Mouse (Mus musculus) ovary, postnatal 36 days (tissue): ENCODE results near the gene Efcab10.

Experiments
- DNase-seq: peaks from one replicate; pipeline ENCODE4 v3.0.0; 2022; ENCODE audit warnings: low spot score, mixed read lengths

Gene Efcab10

DNA sequence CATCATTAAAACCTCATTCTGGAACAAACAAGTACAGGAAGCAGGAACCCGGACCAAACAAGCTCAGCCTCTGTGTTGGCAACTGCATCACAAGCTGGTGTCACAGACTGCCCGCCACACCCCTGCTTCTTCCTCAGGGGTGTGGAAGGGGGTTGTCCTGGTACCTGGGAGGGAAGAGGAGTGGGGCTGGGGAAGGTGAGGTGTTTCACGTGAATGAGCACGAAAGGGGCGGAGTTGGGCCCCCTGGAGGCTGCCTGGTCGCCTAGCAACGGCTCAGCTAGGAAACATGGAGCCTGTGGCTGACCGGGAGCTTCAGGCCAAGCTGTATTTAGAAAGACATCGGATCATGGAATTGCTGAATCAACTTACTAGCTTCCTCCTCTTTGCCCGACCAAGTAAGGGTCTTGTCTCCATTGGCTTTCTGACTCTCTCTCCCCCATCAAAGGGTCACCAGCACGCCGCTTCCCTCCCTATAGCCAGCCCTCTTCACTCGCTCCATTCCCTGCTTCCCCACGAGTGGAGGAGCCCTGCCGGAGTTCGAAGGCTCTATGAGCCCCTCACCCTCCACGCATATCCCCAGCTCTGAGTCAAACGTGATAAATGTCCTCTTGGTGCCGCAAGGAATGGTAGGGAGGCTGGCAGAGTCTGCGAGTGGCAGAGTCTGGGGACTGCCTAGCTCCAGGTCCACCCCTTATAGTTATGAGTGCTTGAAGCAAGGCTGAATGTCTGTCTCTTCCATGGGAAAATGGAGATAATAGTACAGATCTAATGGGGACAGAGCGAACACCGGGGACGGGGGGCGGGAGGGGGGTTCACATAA lies at the start of gene Efcab10:
Efcab10 (plus strand) TSS at position 51 of the 820 bp plus-strand sequence.
- peak; percentile 58 for DNase-seq

DNA sequence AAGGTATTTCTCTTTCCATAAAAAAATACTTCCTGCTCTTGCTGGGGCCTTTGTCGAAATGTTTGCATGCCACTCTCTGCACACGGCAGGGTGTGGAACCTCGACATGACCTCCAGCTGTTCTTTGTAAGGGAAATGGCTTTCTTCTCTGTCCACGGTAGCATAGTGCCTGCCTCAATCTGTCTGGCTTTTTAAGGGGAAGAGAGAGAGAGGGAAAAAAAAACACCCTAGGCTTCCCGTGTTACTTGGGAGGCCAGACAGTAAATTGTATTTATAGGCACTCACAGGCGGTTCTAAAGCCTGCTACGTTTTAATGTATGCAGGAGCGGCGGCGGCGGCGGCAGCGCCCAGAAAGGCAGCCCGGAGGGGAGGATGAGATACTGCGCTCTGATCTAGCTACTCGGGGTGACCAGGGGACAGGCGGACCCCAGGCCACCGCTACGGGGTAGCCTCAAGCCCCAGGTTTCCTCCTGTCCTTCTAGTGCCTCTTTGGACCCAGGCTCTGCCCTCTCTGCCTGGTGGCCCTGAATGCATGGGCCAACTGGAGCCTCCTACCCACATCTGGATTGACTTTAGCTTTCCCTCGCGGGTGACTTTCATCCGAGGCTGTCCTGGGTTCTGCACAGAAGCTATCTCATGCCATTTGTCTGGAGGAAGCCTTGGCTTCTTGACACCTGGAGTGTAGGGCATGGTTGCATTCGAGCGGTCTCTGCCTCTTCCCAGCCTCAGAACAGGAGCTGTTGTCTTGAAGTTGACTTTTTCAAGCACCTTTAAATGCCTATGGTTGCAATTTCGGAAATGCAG lies 49.5 kb upstream of the Efcab10 start:
- DNase-seq: no peak

DNA sequence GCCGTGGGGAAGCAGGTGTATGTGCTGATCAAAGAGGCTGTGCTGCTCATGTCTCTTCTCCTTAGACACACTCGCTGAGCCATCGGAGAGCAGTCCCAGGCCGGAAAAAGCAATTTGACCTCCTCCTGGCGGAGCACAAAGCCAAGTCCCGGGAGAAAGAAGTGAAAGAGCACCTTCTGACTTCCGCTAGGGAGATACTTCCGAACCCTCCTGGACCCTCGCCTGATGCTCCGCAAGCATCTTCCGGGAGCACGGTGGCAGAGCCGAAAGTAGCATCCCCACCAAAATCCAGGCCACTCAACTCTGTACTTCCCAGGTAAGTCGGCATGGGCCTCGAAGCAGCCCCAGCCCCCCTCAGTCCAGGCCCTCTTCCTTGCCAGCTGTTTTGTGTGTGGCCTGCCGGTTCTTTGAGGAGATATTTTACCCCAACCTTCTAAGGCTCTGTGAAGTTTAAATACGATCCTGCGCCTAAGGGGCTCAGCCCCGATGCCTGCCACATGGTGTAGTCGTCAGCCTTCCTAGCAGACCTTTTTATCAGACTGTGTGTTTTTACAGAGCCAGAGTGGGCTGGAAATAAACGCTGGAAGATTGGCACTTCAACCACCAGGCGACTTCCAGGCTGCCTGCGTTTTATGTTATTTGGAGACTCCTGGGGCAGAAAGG lies 48.8 kb upstream of the Efcab10 start:
- no peak for DNase-seq

DNA sequence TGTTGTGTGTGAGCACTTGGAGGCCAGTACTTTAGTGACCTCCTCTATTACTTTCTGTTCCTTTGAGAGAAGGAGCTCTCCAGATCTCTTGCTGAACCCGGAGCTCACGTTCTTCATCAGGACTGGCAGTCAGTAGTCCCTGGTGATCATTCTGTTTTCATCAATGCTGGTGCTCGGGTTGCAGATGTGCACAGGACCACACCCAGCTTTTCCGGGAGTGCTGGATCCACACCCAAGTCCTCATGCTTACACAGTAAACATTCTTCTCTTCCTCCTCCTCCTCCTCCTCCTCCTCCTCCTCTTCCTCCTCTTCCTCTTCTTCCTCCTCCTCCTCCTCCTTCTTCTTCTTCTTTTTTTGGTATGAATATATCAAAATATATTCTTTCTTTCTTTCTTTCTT lies 42.0 kb upstream of the Efcab10 start:
- no peak for DNase-seq

DNA sequence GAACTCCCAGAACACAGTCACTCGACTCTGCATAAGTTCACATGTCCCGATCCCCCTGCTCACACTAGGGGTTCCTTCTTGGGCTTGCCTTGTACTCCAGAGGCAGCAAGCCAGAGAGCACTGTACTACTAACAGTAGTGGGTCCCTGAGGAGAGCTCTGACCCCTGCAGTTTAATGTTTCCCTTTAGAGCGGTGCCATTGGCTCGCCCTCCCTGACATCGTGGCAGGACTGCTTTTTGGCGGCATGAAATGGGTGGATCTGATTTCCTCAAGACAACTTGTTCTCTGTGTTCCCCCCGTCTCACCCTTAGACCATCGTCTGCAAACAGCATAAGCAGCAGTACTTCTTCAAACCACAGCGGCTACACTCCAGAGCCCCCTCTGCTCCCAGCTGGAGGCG lies 36.3 kb upstream of the Efcab10 start:
- DNase-seq: no peak

DNA sequence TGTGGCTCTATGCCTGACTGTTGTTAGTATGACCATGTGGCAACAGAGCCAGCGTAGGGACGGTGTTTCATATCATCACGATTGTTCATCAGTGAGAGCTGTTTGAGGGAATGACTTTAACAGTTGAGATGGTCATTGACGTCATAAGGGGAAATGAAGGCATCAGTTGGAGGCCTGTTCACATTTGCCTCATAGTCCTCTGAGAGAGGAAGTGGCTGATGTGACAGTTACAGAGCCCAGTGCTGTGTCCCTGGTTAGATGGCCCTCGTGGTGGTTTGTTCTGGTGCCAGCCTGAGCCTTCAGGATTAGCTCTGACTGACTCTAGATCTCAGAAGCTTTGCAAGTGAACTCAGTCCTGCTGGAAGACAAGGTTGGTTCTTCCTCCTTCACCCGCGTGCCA lies 35.4 kb upstream of the Efcab10 start:
- no peak for DNase-seq

DNA sequence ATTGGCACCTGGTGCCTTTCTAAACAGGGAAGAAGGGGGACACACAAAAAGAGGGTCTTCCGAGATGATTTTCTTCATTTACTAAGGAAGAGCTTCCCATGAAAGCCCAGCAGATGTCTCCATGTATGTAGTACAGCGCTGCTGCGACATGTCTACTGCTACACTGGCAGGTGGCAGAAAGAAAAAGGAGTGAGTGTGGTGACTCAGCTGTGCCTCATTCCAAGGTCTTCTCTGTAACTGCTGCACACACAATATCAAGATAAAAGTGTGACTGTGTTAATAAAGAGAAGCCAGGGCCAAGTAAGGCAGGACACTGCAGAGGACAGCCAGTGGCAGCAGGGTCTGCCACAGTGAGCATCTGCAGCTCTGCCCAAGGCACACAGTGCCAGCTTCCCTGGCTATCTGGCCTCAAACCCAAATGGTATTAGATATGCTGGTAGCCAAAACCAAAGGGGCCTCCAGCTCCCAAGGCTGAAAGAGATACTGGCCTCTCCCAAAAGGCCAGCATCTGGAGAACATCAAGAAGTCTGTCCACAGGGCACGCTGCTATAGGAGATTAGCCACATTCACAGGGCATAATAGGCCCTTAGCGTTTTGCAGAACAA lies 34.7 kb upstream of the Efcab10 start:
- DNase-seq: no peak

DNA sequence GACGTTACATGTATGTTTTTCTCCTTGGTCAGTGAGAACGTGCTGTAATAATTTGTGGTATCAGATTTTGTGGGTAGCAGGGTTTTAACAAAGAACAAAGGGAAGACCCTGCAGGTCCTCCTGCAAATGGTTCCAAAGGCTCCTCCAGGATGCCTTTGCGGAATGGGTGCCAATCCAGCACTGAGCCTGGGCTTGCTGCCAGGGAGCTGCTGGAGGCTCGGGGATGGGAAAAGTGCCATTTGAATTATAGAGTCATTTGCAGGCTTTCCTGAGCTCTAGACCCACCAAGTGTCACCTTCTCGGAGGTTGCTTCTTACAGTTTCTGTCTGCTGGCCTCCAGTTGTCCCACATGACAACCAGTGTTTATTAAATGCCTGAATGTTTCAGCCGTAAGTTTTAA lies 33.9 kb upstream of the Efcab10 start:
- peak; percentile 61 for DNase-seq

DNA sequence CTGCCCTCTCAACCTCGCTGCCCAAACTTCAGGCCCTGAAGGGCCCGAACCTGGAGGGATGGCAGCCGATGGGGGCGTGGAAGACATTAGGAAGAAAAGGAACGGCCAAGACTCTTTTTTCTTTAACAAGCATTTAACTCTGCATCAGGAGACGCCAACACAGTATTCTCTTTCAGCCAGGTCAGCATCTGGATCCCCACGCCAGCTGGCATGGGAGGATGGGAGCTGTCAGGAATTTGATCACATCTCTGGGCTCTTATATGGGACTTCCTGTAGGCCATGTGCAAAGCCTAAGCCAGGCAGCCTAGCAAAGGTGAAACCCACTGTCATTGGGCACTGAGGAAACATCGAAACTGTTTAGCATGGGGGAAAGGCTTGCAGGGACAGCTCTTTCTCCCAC lies 30.1 kb upstream of the Efcab10 start:
- DNase-seq: no peak

DNA sequence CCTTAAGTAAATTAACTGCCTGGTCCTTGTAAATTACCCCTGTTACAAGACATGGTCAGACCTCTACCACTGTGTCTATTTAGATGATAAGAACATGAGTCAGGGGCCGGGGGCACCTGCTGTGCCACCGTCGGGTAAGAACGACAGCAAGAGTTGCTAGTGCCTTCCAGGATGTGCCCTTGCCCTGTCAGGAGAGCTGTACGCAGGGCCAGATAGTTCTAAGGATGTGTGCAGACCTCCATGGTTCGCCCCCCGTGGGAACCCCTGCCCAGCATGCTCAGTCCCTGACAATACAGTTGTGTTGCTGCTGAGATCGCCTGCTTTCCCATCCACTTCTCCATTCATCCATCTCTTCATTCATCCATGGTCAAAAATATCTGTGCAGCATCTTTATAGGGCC lies 29.5 kb upstream of the Efcab10 start:
- DNase-seq: no peak

DNA sequence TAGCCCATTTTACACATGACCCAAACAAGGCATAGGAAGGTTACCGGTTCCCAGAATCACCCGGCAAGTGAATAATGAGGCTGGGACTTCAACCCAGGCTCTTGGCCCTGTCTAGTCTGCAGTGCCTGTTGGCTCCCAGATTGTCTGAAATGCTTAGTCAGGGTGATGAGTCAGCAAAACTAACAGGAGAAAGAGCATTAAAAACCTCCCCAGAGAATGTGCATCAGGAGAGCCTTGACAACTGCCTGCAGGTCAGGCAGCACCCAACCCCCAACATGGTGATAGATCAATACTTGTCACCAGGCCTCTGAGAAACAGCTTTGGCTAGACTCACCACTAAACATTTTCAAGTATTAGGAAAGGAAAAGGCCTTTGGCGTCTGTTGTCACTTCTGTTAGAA lies 25.1 kb upstream of the Efcab10 start:
- no peak for DNase-seq

DNA sequence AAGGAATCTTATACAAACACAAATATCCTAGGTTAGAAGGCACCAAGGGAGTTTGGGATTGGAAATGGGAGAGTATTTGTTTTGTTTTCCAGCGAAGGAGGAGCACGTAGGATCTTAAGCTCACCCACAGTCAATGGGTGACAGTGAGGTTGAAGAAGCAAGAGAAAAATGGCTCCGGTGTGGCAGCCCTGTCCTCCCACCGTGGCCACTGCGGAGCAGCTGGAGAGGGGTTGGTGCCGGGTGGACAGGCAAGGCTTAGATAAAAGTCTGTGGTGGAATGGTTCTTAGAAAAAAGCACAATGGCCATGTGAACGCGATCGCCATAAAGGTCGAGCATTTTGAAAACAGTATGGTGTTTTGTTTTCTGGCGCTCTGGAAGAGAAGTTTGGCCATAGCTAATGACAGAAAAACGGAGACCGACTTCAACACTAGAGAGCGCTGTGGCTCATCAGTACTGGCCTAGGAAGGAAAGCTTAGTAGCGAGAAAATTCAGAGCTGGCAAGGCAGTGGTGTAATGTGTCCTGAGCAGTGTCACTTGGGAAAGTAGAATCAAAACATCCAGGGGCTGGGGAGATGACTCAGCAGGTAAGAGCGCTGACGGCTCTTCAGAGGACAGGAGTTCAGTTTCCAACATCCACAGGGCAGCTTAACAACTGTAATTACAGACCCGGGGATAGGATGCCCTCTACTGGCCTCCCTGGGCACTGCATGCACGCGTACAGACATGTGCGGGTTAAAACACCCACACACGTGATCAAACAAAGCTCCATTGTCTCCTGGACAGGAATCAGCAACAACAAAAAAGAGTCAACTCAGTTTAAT lies 14.8 kb upstream of the Efcab10 start:
- DNase-seq: peak; percentile 70

DNA sequence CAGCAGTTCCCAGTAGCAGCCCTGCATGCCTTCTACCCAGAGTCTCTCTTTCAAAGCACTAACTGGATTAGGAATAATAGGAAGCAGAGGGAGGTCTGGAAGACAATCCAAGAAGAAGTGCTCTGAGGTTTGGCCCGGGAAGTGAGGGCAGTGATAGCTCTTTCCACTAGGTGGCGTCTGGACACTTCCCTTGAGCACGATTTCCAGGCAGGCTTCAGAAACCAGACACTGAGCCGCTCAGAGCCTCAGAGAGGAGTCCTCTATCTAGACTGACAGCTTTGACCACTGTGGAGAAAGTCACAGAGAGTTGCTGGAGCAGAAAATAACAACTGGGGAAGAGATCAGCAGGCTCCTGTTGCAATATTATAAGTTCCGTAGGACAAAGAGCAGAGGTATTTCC lies 5.8 kb upstream of the Efcab10 start:
- peak; percentile 55 for DNase-seq

DNA sequence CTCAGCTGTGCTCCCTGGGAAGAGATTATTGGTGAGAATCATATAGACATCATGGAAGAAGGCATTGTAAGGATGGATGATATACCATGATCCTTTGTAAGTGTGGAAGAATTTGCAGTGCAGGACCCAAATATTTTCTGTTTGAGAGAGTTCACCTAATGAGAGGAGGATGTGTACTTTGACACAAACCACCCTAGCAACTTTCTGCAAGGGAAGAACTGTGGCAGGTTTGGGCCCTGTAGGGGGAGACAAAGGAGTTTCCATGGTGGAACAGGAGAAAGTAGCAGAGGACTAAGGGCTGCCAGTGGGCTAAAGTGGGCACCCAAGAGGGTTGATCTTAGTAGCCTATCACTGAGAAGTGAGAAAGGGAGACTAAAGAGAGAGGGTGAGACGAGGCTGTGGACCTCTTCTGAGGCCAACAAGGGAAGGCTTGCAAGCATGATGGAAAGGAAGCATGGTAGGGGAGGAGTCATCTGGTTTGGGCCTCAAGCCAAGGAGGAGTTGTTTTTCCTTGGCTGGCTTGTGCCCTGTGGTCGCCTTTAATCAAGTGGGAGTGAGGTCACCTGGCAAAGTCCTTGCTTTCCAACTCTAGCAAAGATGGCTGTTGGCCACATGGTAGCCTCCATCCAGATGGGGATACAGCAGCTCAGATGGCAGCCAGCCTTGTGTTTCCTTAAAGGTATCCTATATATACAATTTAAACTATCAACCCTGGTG lies 3.7 kb upstream of the Efcab10 start:
- no peak for DNase-seq

DNA sequence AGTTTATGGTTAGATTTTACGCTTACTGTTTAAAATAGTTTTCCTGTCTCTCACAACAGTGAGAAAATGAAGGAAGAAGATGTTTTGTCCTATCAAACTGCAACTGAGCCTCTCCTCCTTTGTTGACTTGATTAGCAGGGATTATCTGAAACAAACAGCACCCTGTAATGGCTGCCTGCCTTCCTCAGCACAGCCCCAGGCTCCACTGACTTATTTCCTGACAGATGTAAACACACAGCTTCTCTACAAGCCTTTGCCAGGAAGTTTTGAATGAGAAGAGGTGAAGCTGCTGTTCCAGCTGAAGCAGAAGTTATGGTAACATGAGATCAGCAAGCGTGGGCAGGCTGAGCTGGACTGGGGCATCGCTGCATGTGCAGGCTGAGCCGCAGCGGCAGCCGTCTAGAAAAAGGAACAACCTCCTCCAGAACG lies 8.6 kb downstream of the Efcab10 start:
- no peak for DNase-seq

DNA sequence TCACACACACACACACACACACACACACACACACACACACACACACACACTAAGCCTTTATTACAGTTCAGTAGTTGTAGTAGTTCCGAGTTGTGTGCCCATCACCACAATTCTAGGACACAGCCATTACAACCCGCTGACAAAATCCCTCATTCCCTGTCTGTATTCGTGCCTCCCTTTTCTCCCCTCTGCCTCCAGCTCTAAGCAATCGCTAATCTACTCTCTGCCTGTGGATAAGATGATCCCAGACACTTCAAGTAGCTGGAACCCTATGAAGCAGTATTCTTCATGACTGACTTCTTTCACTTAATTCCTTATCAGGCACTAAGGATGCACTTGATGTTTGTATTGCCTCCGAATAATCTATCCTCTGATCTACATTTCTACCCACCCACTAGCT lies 10.3 kb downstream of the Efcab10 start:
- DNase-seq: no peak

DNA sequence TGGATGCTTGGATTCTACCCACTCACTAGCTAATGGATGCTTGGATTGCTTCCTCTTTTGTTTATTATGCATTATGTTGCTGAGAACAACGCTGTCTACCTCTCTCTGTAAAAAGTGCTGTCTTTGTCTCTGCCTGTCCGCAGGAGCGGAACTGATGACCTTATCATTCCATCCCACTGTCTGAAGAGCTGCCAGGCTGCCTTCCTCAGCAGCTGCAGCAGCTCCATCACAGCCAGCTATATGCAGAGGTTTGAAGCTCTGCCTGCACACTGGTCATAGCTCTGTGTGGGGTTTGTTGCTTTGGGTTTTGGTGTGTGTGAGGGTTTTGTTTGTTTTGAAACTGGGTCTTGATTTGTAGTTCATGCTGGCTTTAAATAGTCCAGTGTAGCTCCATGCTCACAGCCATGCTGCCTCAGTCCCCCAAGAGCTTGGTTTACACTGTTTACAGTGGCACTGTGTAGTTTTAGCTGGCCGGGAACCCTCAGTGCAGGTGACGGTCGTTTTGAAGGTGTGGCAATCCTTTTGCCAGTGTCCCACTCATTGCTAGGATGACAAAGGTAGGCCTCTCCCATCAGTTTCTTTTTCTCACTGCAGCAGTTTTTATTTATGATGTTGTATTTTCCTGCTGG lies 10.9 kb downstream of the Efcab10 start:
- no peak for DNase-seq

DNA sequence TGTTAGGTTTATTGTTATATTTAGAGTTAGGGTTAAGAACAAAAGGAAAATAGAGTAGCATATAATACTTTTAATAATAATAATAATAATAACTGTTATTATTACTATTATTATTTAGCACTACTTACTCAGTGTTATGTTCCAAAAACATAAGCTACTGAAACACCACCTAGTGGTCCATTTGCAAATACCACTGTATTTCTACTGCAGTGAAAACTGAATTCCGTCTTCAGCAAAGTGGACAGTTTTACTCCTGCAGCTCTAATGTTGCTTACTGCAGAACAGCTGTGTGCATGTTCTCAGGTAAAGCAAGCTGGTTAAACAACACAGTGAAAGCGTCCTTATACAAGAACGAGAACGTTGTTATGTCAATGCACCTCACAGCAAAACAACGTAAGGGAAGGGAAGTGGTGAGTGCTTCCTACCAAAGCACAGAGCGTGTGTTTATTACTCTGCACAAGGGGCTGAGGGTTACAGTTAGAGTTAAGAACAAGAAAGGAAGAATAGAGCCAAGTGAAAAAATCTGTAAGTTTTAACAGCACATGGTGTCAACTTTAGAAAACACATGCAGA lies 17.0 kb downstream of the Efcab10 start:
- DNase-seq: no peak

DNA sequence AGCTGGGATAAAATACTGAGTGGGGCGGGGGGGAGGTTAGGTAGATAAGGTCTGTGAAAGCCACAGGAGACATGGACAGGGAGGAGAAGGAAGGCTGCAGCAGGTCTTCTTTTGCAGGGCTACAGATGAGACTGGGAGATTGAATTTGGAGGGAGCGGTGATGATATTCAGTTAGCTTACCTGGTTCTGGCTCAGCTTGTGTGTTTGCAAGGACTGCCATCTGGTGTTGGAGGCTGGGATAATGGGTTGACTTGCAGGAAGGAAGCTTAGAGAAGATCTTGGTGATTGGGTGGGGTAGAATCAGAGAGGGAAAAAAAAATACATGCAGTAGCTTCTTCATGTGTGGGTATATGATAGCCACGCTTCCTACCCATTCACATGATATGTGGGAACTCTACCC lies 29.7 kb downstream of the Efcab10 start:
- peak; percentile 33 for DNase-seq

DNA sequence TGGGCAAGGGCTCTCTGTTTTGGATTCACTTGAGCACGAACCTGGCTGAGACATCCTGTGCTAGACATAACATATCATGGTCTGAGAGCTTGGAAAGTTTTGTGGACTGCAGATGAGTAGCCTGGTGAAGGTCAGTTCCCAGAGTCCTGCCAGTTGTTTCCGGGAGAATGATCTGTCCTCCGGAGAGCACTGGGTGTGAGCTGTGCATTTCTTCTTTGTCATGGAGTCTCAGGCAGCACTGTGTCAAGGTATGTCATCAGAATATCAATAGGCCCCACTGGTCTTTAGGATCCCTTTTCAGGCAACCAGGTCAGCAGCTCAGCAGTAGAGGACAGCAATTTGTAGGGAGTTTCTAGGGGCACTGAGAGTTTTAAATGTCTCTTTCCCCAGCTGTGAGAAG lies 32.6 kb downstream of the Efcab10 start:
- DNase-seq: no peak
